Mouse (Mus musculus): Measurements from ENCODE around the gene Lemd1.
"Not testable (repeated sequence)": the region's sequence is repeated elsewhere in the genome, so short reads cannot be mapped to it uniquely, and the experiment has no call there.

Lemd1 gene

DNA sequence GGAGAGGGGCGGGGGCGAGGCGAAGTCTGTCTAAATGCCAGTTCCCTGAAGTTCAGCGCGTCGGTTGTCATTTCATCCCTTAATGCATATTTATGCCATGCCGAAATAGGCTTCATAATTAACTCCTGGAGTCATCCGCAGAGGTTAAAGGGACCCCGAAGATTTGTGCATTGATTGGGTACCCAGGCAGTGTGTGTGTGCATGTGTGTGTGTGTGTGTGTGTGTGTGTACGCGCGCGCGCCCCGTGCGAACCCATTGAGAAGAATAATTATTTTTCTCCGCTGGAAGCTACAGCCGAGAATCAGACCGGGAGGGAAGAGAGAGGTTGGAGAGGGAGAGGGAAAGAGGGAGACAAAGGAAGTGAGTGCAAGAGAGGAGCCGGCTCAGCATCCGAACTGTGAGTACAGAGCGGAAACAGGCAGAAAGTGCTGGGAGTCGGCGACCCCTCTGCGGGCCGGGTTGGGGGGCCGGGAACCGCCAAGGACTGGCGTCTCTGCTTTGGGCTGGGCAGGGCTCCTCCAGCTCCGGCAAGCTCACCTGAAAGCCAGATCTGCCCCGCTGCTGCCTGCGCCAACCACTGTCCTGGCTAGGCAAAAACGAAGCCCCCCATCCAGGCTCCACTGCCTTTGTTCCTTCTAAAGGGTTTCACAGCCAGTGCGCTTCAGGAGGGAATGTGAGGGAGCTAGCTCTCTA is at the start of gene Lemd1, which contains the start of gene AC124108.1:
Gene Lemd1, plus strand, starts transcription at position 339 of the 693 bp plus-strand sequence.
Gene AC124108.1, plus strand, starts transcription at position 365 of the 693 bp plus-strand sequence.
- no peak for DNase-seq

- DNase-seq, result no peak
These were observed 49.5 kb upstream of the Lemd1 start for GRCm38 (mm10) chr1:132141753-132142152.

- DNase-seq, result peak; percentile 46 to 55
These were observed 48.2 kb upstream of the Lemd1 start for GRCm38 (mm10) chr1:132143079-132143478.

GRCm38 (mm10) chr1:132143730-132144129 is 47.5 kb upstream of the Lemd1 start:
- no peak for DNase-seq

DNA sequence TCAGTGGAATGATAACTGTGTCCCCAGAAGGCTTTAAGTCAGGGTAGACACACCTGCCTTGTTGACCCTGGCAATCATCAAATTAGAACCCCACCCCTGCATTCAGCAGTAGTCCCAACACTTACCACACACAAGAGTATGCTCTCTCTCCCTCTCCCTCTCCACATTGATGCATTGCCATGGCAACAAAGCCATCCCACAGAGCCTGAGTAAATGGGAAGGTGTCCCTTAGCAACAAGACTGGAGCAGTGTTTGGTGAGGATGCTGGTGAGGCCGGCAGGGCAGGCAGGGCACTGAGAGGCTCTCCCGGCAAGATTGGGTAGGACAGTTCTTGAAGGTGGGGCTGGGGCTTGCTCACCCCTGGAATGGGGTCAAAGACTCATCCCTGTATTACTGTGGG is 47.0 kb upstream of the Lemd1 start:
- no peak for DNase-seq

DNA sequence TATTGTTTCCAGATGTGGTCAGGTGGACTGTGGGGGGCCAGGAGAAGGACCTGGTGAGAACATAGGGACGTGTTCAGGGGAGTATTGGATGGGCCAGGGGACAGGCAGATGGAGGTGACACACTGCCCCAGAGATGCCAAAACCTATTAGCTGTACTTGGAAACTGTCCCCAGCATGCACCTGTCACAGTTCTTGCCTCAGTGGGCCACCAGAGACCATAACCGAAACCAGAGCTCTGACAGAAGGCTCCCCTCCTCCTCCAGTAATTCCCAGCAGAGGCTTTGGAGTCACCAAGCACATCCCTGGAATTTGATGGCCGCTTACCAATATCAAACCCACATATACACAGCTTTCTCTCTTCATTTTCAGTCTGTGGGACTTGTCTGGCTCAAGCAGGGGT is 46.4 kb upstream of the Lemd1 start:
- DNase-seq, result no peak

DNA sequence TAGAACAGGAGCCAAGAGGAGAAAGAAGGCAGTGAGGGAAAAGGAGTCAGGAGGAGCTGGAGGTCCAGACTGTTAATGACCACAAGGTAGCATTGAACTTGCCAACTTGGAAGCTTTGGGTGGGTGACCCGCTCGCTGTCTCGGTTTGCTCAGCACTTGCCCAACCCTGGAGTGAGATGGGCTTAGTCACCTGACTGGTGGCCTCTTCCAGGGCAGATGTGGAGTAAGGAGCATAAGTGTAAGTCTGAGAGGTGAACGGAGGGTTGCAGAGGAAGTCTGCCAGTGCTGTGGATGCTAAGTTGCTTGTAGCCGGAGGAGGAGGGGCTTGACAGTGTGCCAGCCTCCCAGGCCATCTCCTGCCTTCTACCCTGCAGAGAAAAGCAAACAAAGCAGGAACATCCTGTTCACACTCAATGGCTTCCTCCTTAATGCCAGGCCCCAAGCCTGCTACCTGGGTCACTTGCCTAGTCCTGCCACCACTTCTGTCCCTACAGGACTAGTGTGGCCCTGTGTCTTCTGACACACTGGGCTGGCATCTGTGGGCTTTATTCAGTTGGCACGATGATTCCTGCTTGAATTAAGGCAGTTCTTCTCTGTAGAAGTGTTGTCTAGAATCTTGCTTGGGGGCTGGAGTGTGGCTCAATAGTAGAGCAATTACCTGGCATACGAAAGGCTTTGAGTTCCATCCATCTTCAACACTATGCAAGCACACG is 45.1 kb upstream of the Lemd1 start:
- peak; percentile 55 to 63 for DNase-seq

GRCm38 (mm10) chr1:132149410-132149809 is 41.8 kb upstream of the Lemd1 start:
- no peak for DNase-seq

GRCm38 (mm10) chr1:132150171-132150570 is 41.1 kb upstream of the Lemd1 start:
- peak; percentile 70 to 86 for DNase-seq

GRCm38 (mm10) chr1:132150817-132151601 is 40.2 kb upstream of the Lemd1 start:
- DNase-seq, result peak; percentile 67 to 73

DNA sequence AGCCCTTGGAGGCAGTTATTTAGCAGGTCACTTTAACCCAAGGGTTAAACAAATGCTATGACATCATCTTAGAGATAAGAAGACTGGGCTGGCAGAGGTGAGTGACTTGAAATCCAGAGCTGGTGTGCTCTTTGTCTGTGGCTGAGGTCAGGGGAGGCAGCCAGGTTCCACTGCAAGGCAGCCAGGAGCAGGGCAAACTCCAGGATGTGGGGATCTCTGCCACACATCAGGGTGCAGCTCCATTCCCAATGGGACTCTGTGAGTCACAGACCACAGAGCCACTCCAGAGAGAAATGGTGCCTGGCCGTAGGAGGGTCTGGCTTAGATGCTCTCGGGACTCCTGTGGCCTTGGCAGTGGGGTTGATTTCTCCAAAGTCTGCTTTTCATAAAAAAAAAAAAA is 39.3 kb upstream of the Lemd1 start:
- no peak for DNase-seq

DNA sequence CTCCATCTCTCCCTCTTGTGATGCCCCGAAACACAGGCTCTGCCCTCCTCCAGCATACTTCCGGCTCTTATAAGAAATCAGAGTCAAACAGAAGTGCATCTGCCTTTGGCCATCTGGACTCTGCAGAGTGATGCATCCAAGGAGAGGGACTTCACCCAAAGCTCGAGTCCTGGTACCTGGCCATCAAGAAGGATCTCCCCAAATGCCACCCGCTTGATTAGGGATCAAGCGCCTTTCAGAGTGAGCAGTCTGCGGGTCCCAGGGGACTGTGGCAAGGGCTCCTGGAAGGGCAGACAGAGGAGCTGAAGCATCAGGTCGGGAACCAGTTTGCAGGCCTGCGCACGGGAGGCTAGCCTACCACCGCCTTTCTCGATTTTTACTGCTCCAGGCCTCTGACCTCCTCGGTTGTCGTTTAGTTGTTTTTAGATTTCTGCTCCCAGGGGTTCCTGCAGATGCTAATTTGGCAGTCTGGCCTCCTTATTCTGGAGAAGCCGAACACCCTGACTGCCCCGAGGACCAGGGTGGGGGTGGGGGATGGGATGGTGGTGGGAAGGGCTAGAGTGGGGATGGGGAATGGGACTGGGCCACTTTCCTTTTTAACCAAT is 38.0 kb upstream of the Lemd1 start:
- DNase-seq, result no peak

DNA sequence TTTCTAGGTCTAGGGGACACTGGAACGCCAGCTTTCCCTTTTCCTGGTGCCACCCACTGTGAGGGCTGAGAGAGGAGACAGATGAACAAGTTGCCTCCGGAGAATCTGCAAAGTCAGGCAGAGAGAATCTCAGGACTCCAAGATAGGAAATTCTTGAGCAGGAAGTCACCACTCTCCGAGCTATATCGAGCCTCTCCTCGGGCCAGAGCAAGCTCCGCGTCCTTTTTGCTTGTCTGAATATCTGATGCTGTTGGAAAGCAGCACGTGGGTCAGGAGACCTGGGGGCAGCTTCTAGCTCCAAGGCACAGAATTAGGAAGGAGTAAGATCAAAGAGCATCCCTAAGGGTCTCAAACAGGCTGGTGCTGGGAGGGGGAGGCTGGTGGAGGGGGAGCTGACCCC is 37.5 kb upstream of the Lemd1 start:
- no peak for DNase-seq

GRCm38 (mm10) chr1:132155737-132156136 is 35.5 kb upstream of the Lemd1 start:
- DNase-seq, result peak; percentile 82 to 88

GRCm38 (mm10) chr1:132157016-132157781 is 34.0 kb upstream of the Lemd1 start:
- DNase-seq, result peak; percentile 87 to 94

DNA sequence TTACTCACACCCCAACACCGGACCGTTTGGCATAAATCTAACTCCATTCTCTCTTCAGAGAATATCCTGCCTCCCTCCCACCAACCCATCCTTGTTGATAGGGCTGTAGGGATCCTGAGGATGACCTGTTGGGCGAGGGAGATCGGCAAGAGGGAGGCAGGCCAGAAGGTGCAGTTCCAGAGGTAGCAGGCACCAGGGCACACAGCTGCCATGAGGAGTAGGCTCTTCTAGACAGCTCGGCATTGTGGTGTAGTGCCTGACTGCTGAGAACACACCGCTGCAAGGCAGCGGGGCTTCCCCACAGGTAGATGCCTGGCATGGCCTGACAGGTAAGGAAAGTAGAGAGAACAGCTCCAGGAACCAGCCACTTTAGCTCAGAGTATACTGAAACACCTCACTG is 33.4 kb upstream of the Lemd1 start:
- DNase-seq, result no peak

GRCm38 (mm10) chr1:132158741-132159140 is 32.5 kb upstream of the Lemd1 start:
- DNase-seq, result no peak

DNA sequence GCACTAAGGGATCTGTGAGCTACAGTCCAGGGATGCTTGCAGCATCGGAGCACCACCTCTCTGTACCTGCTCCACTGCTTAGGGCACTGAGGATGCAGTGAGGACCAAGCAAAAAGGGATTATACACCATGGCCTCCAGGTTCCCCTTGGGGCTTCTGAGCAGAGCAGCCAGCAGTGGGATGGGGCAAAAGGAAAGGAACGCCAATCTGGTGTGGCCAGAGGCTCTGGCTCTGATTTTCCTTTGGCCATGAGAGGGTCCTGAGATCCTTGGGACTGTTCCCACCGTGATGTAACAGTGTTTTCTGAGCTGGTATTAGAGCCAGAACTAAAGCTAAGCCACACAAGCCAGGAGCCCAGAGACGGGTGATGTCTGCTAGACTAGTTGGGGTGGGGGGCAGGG is 31.6 kb upstream of the Lemd1 start:
- DNase-seq, result no peak

GRCm38 (mm10) chr1:132161211-132161880 is 29.9 kb upstream of the Lemd1 start:
- no peak for DNase-seq

DNA sequence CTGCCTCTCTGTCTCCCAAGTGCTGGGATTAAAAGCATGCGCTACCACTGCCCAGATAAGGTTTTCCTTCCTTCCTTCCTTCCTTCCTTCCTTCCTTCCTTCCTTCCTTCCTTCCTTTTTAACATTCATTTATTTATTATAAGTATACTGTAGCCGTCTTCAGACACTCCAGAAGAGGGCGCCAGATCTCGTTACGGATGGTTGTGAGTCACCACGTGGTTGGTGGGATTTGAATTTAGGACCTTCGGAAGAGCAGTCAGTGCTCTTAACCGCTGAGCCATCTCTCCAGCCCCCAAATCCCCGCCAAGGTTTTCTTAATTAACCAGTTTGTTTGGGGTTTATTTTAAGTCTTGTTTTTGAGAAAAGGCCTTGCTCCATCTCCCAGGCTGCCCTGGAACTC is 28.6 kb upstream of the Lemd1 start:
- DNase-seq, result not testable (repeated sequence)

DNA sequence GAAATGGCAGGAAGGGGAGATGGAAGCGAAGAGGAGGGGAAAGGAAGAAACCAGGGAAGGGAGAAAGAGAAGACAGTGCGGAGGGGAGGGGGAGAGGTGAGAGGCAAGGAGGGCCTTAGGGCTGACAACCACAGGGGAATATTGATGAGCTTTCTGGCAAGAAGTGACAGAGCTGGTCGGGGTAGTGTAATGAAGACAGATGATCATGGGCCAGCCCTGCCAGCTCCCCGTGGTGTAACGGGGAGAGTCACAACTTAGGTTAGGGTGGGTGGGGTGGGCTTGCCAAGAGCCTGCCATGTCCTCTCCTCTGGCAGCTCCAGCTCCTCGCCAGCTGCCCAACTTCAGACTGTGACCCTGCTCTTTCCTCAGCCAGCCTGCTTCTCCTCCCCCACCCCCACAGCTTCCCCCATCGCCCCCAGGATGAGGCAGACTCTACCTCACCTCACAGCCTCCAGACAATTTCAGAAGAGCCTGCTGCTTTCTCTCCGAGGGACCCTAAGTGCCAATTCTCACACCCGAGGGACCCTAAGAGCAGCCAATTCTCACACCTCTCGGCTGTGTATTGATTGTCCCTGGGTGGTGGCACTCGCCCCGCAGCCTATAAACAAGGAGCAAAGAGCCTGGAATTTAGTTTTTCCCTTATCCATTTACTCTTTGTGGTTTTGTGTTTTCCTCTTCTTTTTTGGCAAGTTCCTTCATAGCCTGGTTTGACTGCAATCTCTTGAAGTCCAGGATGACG is 26.3 kb upstream of the Lemd1 start:
- DNase-seq, result no peak

All from kidney, adult 8-10 months (tissue).